Mouse (Mus musculus) heart, embryonic 13.5 days (tissue): ENCODE data around the gene Olfr467. TPM values are rescaled to one million over a fixed set of nuclear protein-coding genes. Genes with fewer than 3 reads are reported as not detected.
"Not testable (repeated sequence)": the region's sequence is repeated elsewhere in the genome, so short reads cannot be mapped to it uniquely, and the experiment has no call there.

Experiments used
- ATAC-seq: fragments of 200-750 bp; cut with Nextera tagmentation; 2 replicates; pipeline ENCODE4 v1.8.0; 2017; ENCODE audit warnings: moderate TSS enrichment; ENCODE audit not compliant: insufficient number of reproducible peaks, low FRiP score, low TSS enrichment; ENCODE audit errors: extremely low read depth
- H3K27ac ChIP-seq: fragments of 300-500 bp; sonication (generic); replicated peaks from 2 replicates; pipeline ENCODE4 v1.5.1; 2015; ENCODE audit warnings: moderate library complexity, mild to moderate bottlenecking, inconsistent platforms
- H3K27me3 ChIP-seq: fragments of 300-500 bp; sonication (generic); replicated peaks from 2 replicates; pipeline ENCODE4 v1.6.1; 2015; ENCODE audit warnings: mild to moderate bottlenecking, inconsistent platforms
- H3K36me3 ChIP-seq: fragments of 300-500 bp; sonication (generic); 2 replicates; pipeline ENCODE4 v1.6.1; 2015; ENCODE audit warnings: mild to moderate bottlenecking, inconsistent platforms
- H3K4me1 ChIP-seq: fragments of 300-500 bp; sonication (generic); 2 replicates; pipeline ENCODE4 v1.6.1; 2015; ENCODE audit warnings: inconsistent platforms
- H3K4me2 ChIP-seq: fragments of 300-500 bp; sonication (generic); 2 replicates; pipeline ENCODE4 v1.6.1; 2015; ENCODE audit warnings: inconsistent platforms, mild to moderate bottlenecking, moderate library complexity
- H3K4me3 ChIP-seq: fragments of 300-500 bp; sonication (generic); 2 replicates; pipeline ENCODE4 v1.5.1; 2015; ENCODE audit warnings: moderate library complexity, mild to moderate bottlenecking, inconsistent platforms
- H3K9ac ChIP-seq: fragments of 300-500 bp; sonication (generic); 2 replicates; pipeline ENCODE4 v1.6.1; 2015; ENCODE audit warnings: inconsistent platforms, mild to moderate bottlenecking, moderate library complexity
- H3K9me3 ChIP-seq: fragments of 300-500 bp; sonication (generic); 2 replicates; pipeline ENCODE4 v1.6.1; 2016; ENCODE audit warnings: inconsistent platforms
- WGBS: fragments of 180-500 bp; shearing (Covaris S2); methylation state at CpG from one replicate; pipeline ENCODE4 v1.1.7; 2015; ENCODE audit warnings: mixed read lengths; 5-methylcytosine and 5-hydroxymethylcytosine counted together
- polyA plus RNA-seq: library from polyadenylated mRNA; unstranded; fragments of >200 nt; fragmentation: Nextera tagmentation; extraction: Ambion mirVana; gene quantifications from 2 replicates; pipeline ENCODE4 v1.2.1, GENCODE M21; 2015

Olfr467 gene
- not detected in 2 replicates for polyA plus RNA-seq

GRCm38 (mm10) chr7:107811963-107812362 lies at the start of gene Olfr467:
Gene Olfr467, plus strand, starts transcription at chr7:107812263.
- no peak for ATAC-seq
- Histone ChIP-seq H3K4me1 (no peaks in the 10 kb centered on the region), H3K4me2 (no peak within 1 kb of the TSS), H3K9ac (no peak within 1 kb of the TSS), H3K27ac (no peak within 1 kb of the TSS), H3K4me3 (no peak within 1 kb of the TSS), H3K36me3 (no peaks in the 10 kb centered on the region), H3K9me3 (no peaks in the 10 kb centered on the region), H3K27me3 (no peaks in the 10 kb centered on the region)

GRCm38 (mm10) chr7:107770812-107771211 lies 41.3 kb upstream of the Olfr467 start:
- Histone ChIP-seq H3K4me3 (no peak overlapping the region), H3K27ac (no peak overlapping the region), H3K4me2 (no peak overlapping the region), H3K9ac (no peak overlapping the region), H3K36me3 (no peaks in the 10 kb centered on the region), H3K4me1 (no peaks in the 10 kb centered on the region), H3K9me3 (no peaks in the 10 kb centered on the region), H3K27me3 (no peaks in the 10 kb centered on the region)
- no peak for ATAC-seq
- 62% methylated on average over 6 of the region's 6 CpGs for WGBS

- no peak overlapping the region for H3K9ac ChIP-seq
- 60% methylated on average over 1 of the region's 1 CpGs for WGBS
- H3K4me3 ChIP-seq, result no peak overlapping the region
- no peak for ATAC-seq
- H3K9me3 ChIP-seq, result no peaks in the 10 kb centered on the region
- peaks cover 5% of the 10 kb centered on the region; the same call in 1 of the 2 replicates for H3K4me1 ChIP-seq
- H3K27me3 ChIP-seq, result peaks cover 10% of the 10 kb centered on the region; the same call in 1 of the 2 replicates
- no peaks in the 10 kb centered on the region for H3K36me3 ChIP-seq
- no peak overlapping the region for H3K27ac ChIP-seq
- H3K4me2 ChIP-seq, result no peak overlapping the region
Measured at GRCm38 (mm10) chr7:107778216-107778615, 33.8 kb upstream of the Olfr467 start.

GRCm38 (mm10) chr7:107779611-107780010 lies 32.5 kb upstream of the Olfr467 start:
- H3K4me1 ChIP-seq, result peaks cover 5% of the 10 kb centered on the region; the same call in 1 of the 2 replicates
- no peaks in the 10 kb centered on the region for H3K9me3 ChIP-seq
- H3K9ac ChIP-seq, result no peak overlapping the region
- no peak overlapping the region for H3K4me3 ChIP-seq
- H3K4me2 ChIP-seq, result no peak overlapping the region
- no peak overlapping the region for H3K27ac ChIP-seq
- 33% methylated on average over 4 of the region's 4 CpGs for whole genome bisulfite sequencing
- no peaks in the 10 kb centered on the region for H3K36me3 ChIP-seq
- H3K27me3 ChIP-seq, result peaks cover 10% of the 10 kb centered on the region; the same call in 1 of the 2 replicates
- no peak for ATAC-seq

- Histone ChIP-seq H3K4me1 (no peaks in the 10 kb centered on the region), H3K27ac (no peak overlapping the region), H3K9ac (no peak overlapping the region), H3K4me3 (no peak overlapping the region), H3K9me3 (no peaks in the 10 kb centered on the region), H3K27me3 (no peaks in the 10 kb centered on the region), H3K36me3 (no peaks in the 10 kb centered on the region), H3K4me2 (no peak overlapping the region)
- 49% methylated on average over 3 of the region's 3 CpGs for WGBS
- no peak for ATAC-seq
Measured at GRCm38 (mm10) chr7:107787977-107788620, 24.0 kb upstream of the Olfr467 start.

GRCm38 (mm10) chr7:107796500-107796899 lies 15.6 kb upstream of the Olfr467 start:
- no peaks in the 10 kb centered on the region for H3K4me1 ChIP-seq
- no peaks in the 10 kb centered on the region for H3K36me3 ChIP-seq
- H3K9me3 ChIP-seq, result no peaks in the 10 kb centered on the region
- no peak overlapping the region for H3K9ac ChIP-seq
- no peak overlapping the region for H3K4me3 ChIP-seq
- WGBS, result 68% methylated on average over 2 of the region's 2 CpGs
- no peak for ATAC-seq
- H3K27me3 ChIP-seq, result no peaks in the 10 kb centered on the region
- H3K27ac ChIP-seq, result no peak overlapping the region
- no peak overlapping the region for H3K4me2 ChIP-seq

GRCm38 (mm10) chr7:107801108-107801507 lies 11.0 kb upstream of the Olfr467 start, which contains the start of gene Ovch2:
Gene Ovch2, minus strand, starts transcription at chr7:107801208.
- 81% methylated on average over 2 of the region's 2 CpGs for WGBS
- no peaks in the 10 kb centered on the region for H3K4me1 ChIP-seq
- H3K9ac ChIP-seq, result no peak within 1 kb of the TSS
- no peak within 1 kb of the TSS for H3K4me2 ChIP-seq
- no peaks in the 10 kb centered on the region for H3K36me3 ChIP-seq
- no peaks in the 10 kb centered on the region for H3K27me3 ChIP-seq
- H3K4me3 ChIP-seq, result no peak within 1 kb of the TSS
- H3K27ac ChIP-seq, result no peak within 1 kb of the TSS
- no peak for ATAC-seq
- peaks cover 5% of the 10 kb centered on the region for H3K9me3 ChIP-seq

- H3K27me3 ChIP-seq, result no peaks in the 10 kb centered on the region
- H3K27ac ChIP-seq, result no peak overlapping the region
- H3K9ac ChIP-seq, result no peak overlapping the region
- no peak overlapping the region for H3K4me3 ChIP-seq
- WGBS, result 70% methylated on average over 3 of the region's 3 CpGs
- ATAC-seq, result no peak
- no peaks in the 10 kb centered on the region for H3K4me1 ChIP-seq
- H3K36me3 ChIP-seq, result no peaks in the 10 kb centered on the region
- H3K9me3 ChIP-seq, result peaks cover 9% of the 10 kb centered on the region
- H3K4me2 ChIP-seq, result no peak overlapping the region
Measured at GRCm38 (mm10) chr7:107802138-107802537, 9.9 kb upstream of the Olfr467 start.

- H3K36me3 ChIP-seq, result no peaks in the 10 kb centered on the region
- H3K9ac ChIP-seq, result no peak overlapping the region
- no peaks in the 10 kb centered on the region for H3K27me3 ChIP-seq
- no peak overlapping the region for H3K27ac ChIP-seq
- no peak overlapping the region for H3K4me2 ChIP-seq
- ATAC-seq, result no peak
- H3K4me3 ChIP-seq, result no peak overlapping the region
- H3K4me1 ChIP-seq, result no peaks in the 10 kb centered on the region
- no peaks in the 10 kb centered on the region for H3K9me3 ChIP-seq
Measured at GRCm38 (mm10) chr7:107819442-107819841, 7.4 kb downstream of the Olfr467 start.

GRCm38 (mm10) chr7:107823867-107824266 lies 11.8 kb downstream of the Olfr467 start:
- not testable (repeated sequence) for H3K4me1 ChIP-seq, H3K9ac ChIP-seq, H3K27me3 ChIP-seq, H3K4me3 ChIP-seq, H3K36me3 ChIP-seq, H3K9me3 ChIP-seq, H3K4me2 ChIP-seq, ATAC-seq, H3K27ac ChIP-seq
- 46% methylated on average over 2 of the region's 2 CpGs for WGBS

- not testable (repeated sequence) for H3K9me3 ChIP-seq, H3K4me1 ChIP-seq, ATAC-seq
Measured at GRCm38 (mm10) chr7:107825441-107825840, 13.4 kb downstream of the Olfr467 start, which contains the start of gene Olfr469. Gene Olfr469, minus strand, starts transcription at chr7:107825541.

GRCm38 (mm10) chr7:107841719-107842118 lies 29.7 kb downstream of the Olfr467 start:
- Histone ChIP-seq H3K4me2 (no peak overlapping the region), H3K9me3 (no peaks in the 10 kb centered on the region), H3K27ac (no peak overlapping the region), H3K4me3 (no peak overlapping the region), H3K9ac (no peak overlapping the region), H3K27me3 (no peaks in the 10 kb centered on the region), H3K4me1 (no peaks in the 10 kb centered on the region), H3K36me3 (no peaks in the 10 kb centered on the region)
- 61% methylated on average over 1 of the region's 1 CpGs for WGBS
- no peak for ATAC-seq

More at GRCm38 (mm10) chr7:107825441-107825840, 13.4 kb downstream of the Olfr467 start, which contains the start of gene Olfr469:
- H3K36me3 ChIP-seq, H3K4me3 ChIP-seq, H3K4me2 ChIP-seq, H3K27me3 ChIP-seq, H3K27ac ChIP-seq, H3K9ac ChIP-seq: not testable (repeated sequence)
